Mouse (Mus musculus) Patski (cell line): ENCODE results near the gene Tmem132b. TPM values are rescaled to one million over a fixed set of nuclear protein-coding genes. Genes with fewer than 3 reads are reported as not detected.

ENCODE experiments used
- ATAC-seq: fragments of 100-300 bp; one replicate; pipeline ENCODE4 v1.8.0; 2021
- CTCF ChIA-PET: fragments of 350-600 bp; sonication (Branson Sonifier 250); formaldehyde crosslinking; loops from one replicate; lab custom pipeline; 2022; ENCODE audit warnings: inconsistent platforms; lab: Charles Lee
- POLR2A ChIA-PET: fragments of 350-600 bp; sonication (Branson Sonifier 250); formaldehyde crosslinking; loops from one replicate; lab custom pipeline; 2022; ENCODE audit warnings: antibody characterized with exemption, inconsistent platforms; lab: Charles Lee
- DNase-seq: peaks from one replicate; pipeline ENCODE4 v3.0.0-alpha.2; 2011; ENCODE audit warnings: low read depth, low spot score
- H3K27me3 ChIP-seq: fragments of 371-371 bp; one replicate; pipeline ENCODE4 v1.5.1; 2021
- CTCF ChIP-seq: fragments of 100-300 bp; IDR thresholded peaks from one replicate; pipeline ENCODE4 v1.5.1; 2021
- in situ Hi-C: fragments of 300-500 bp; cut with MboI; formaldehyde crosslinking; loops from 3 replicates; pipeline ENCODE4 v1.11.1; 2018; ENCODE audit warnings: low pct_unique_long_range_greater_than_20kb, mixed read lengths
- polyA plus RNA-seq: library from polyadenylated mRNA; unstranded; gene quantifications from one replicate; pipeline ENCODE4 v1.2.3, GENCODE M21; 2021

Gene Tmem132b
- polyA plus RNA-seq, 1 experiment from 2014 or later, result not detected

GRCm38 (mm10) chr5:125572011-125572410, 40.4 kb downstream of the Tmem132b start:
- DNase-seq (no peak), ATAC-seq (no peak)
- in situ Hi-C loops, result no loop called here
- ChIA-PET CTCF (no interaction called here), POLR2A (no interaction called here)
- no peak for TF ChIP-seq CTCF
- peaks cover 5% of the 10 kb centered on the region for H3K27me3 ChIP-seq

DNA sequence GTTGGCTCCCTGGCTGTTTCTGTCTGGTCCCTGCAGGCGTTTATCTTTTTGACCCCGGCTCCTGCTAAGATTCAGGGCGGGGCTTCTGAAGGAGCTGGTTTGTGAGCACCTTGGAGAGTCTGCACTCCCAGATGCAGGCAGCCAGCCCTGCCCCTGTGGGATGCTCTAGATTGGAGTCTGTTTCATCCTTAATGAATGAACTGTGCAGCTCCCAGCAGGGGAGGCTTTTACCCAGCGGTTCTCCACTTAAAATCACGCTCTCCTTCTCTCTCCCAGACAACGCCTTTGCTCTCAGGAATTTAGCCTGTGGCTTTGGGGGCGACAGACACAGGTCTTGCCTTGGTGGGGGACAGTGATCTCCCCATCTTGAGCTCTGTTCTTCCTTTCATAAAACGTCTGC, 43.3 kb downstream of the Tmem132b start:
- no peak for TF ChIP-seq CTCF
- ChIA-PET POLR2A (no interaction called here), CTCF (no interaction called here)
- ATAC-seq, result no peak
- peaks cover 5% of the 10 kb centered on the region for H3K27me3 ChIP-seq
- no peak for DNase-seq
- in situ Hi-C loops, result no loop called here

DNA sequence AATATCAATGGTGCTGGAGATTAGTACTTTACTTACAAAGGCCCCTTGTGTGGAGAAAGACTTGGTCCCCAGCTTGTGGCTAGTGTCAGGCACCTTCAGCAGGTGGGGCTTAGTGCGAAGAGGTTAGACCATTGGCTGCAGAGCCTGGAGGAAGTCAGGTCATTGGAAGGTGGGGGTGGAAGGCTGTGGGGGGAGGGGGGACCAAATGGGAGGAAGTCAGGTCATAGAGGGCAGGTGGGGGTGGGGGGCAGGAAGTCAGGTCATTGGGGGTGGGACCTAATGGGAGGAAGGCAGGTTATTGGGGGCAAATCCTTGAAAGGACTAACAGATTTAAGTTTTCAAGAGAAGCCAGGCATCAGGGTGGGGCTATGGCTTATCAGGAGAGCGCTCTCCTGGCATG, 44.3 kb downstream of the Tmem132b start:
- ChIA-PET CTCF (no interaction called here), POLR2A (no interaction called here)
- ATAC-seq (no peak), DNase-seq (no peak)
- H3K27me3 ChIP-seq, result peaks cover 5% of the 10 kb centered on the region
- TF ChIP-seq CTCF, result no peak
- in situ Hi-C loops, result no loop called here

GRCm38 (mm10) chr5:125578661-125579060, 47.1 kb downstream of the Tmem132b start:
- H3K27me3 ChIP-seq, result peaks cover 5% of the 10 kb centered on the region
- no peak for DNase-seq
- ChIA-PET CTCF (no interaction called here), POLR2A (no interaction called here)
- TF ChIP-seq CTCF, result no peak
- in situ Hi-C loops, result no loop called here
- ATAC-seq, result no peak

DNA sequence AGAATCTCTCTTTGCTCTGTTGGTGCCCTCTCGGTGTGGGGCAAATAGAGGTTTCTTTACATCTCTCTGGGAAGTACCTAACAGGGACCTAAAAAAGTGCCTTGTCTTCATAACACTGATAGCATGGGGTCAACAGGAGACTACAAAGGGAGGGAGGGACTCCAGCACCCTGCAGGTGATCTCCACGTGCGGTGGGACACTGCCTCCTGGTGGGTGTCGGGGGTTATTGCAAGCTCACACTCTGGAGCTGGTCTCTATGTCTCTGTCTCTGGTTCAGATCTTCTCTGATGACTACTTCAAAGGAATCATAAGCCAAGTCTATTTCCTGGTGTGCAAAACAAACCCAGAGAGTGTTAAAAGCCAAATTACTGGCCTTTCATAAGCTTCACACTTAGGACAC, 47.6 kb downstream of the Tmem132b start:
- ChIA-PET CTCF (no interaction called here), POLR2A (no interaction called here)
- DNase-seq, result no peak
- in situ Hi-C loops, result no loop called here
- no peak for TF ChIP-seq CTCF
- H3K27me3 ChIP-seq, result peaks cover 5% of the 10 kb centered on the region
- no peak for ATAC-seq

DNA sequence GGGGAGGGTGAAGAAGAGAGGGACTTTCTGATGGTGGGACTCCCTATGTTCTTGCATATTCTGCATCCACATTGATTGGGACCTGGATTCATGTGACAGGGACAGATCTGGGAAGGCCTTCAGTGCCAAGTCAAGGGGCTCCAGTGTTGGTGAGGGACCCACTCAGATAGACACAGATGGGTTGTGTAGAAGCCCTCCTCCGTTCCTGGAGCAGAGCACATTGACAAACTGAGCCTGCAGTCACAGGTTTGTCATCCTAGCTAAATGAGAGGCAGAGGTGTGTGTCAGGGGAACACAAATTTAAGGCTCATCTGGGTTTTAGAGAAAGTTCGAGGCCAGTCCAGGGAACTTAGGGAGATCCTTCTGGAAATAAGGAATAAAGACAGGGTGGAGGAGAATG, 51.7 kb downstream of the Tmem132b start:
- ATAC-seq (no peak), DNase-seq (no peak)
- ChIA-PET CTCF (no interaction called here), POLR2A (no interaction called here)
- no peak for TF ChIP-seq CTCF
- H3K27me3 ChIP-seq, result no peaks in the 10 kb centered on the region
- in situ Hi-C loops, result no loop called here

GRCm38 (mm10) chr5:125583836-125584235, 52.3 kb downstream of the Tmem132b start:
- no peak for ATAC-seq
- CTCF ChIA-PET, result no interaction called here
- H3K27me3 ChIP-seq, result no peaks in the 10 kb centered on the region
- in situ Hi-C loops, result no loop called here
- POLR2A ChIA-PET, result no interaction called here
- DNase-seq, result no peak
- TF ChIP-seq CTCF, result no peak

DNA sequence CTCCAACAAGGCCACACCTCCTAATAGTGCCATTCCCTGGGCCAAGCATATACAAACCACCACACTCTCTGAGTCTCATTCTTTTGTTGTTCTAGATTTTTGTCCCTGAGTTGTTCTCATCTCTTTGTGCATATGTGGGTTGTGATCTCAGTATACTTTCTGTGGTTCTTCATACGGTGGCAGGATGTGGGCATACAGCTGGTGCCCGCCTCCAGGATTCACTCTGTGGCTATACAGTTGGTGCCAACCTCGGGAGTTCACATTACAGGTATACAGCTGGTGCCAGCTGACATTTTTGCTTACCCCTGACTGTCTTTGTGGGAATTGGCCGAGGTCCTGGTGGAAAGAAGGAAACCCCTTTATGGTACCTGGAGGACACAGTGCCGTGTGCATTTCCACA, 53.6 kb downstream of the Tmem132b start:
- in situ Hi-C loops, result no loop called here
- H3K27me3 ChIP-seq, result no peaks in the 10 kb centered on the region
- TF ChIP-seq CTCF, result no peak
- ATAC-seq (no peak), DNase-seq (no peak)
- ChIA-PET CTCF (no interaction called here), POLR2A (no interaction called here)

DNA sequence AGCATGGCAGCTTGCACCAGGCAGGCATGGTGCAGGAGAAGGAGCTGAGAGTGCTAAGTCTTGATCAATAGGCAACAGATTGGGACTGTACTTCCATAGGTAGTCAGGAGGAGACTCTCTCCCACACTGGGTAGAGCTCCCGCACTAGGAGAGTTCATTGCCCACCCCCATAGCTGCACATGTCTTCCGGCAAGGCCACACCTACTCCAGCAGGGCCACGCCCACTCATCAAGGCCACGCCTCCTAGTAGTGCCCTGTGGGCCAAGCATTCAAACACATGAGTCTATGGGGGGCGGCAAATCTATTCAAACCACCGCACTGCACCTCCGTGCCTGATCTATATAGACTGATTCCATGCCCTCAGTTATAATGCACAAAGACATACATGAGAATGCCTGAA, 56.6 kb downstream of the Tmem132b start:
- CTCF ChIA-PET, result no interaction called here

GRCm38 (mm10) chr5:125588876-125589667, 57.5 kb downstream of the Tmem132b start:
- no peak for ATAC-seq
- in situ Hi-C loops, result no loop called here
- TF ChIP-seq CTCF, result no peak
- ChIA-PET POLR2A (no interaction called here), CTCF (no interaction called here)
- no peak for DNase-seq
- no peaks in the 10 kb centered on the region for H3K27me3 ChIP-seq

More for the DNA sequence above, 56.6 kb downstream of the Tmem132b start:
- DNase-seq (no peak), ATAC-seq (no peak)
- H3K27me3 ChIP-seq, result no peaks in the 10 kb centered on the region
- in situ Hi-C loops, result no loop called here
- TF ChIP-seq CTCF, result no peak
- POLR2A ChIA-PET, result no interaction called here

DNA sequence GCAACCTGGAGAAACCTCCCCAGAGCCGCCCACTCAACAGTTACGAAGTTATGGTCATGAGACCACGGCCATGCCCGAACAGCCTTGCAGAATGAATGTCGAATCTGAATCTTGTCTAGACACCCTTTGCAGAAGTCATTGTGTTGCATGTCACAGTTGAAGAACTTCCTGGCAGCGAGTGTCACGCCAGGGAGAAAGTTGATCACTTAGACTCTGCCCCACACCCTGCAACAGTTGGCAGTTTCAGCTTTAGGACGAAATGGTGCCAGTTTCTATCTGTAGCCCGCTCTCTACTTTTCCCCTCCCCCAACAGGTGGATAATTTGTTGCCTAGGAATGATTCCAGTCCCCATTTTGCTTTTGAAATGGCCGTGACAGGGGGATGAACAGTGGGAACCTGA, 66.5 kb downstream of the Tmem132b start:
- CTCF ChIA-PET, result no interaction called here
- DNase-seq, result no peak
- in situ Hi-C loops, result no loop called here
- no peaks in the 10 kb centered on the region for H3K27me3 ChIP-seq
- POLR2A ChIA-PET, result no interaction called here
- TF ChIP-seq CTCF, result no peak
- ATAC-seq, result no peak

DNA sequence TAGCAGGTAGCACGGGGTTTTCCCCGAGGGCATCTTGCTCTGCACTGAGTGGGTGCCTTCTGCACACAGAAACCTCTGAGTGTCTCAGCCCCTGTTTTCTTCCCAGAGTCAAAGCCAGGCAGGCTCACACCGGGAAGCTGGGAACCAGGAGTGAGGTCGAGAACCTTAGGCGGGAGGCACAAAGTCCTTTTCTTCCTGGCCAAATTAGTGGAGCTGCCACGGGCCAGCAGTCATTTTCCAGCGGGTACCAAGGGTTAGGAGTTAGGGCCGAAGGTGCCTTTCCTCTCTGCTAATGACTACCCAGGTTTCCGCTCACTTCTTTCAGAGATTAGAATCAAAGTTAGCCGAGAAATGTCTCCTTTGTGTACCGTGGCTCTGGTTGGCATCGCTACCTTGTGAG, 75.6 kb downstream of the Tmem132b start:
- CTCF ChIA-PET, result no interaction called here
- ATAC-seq (no peak), DNase-seq (no peak)
- TF ChIP-seq CTCF, result no peak
- H3K27me3 ChIP-seq, result peaks cover 7% of the 10 kb centered on the region
- in situ Hi-C loops, result no loop called here
- POLR2A ChIA-PET, result no interaction called here
